Mouse (Mus musculus) lung, adult 2 months (tissue): ENCODE results near the gene Elovl3.
A peak's percentile ranks its signal among the peaks of the same experiment; 100 is the strongest.

ENCODE experiments used
- CTCF ChIP-seq: fragments of 200-500 bp; IDR thresholded peaks from 2 replicates; pipeline ENCODE4 v1.5.1; 2011; ENCODE audit warnings: mild to moderate bottlenecking, low read length, control low read depth; ENCODE audit not compliant: insufficient read depth
- POLR2A ChIP-seq: fragments of 200-500 bp; IDR thresholded peaks from 2 replicates; pipeline ENCODE4 v1.6.1; 2011; ENCODE audit warnings: low read depth, mild to moderate bottlenecking, control low read depth, low read length, borderline replicate concordance; ENCODE audit errors: extremely low read depth

DNA sequence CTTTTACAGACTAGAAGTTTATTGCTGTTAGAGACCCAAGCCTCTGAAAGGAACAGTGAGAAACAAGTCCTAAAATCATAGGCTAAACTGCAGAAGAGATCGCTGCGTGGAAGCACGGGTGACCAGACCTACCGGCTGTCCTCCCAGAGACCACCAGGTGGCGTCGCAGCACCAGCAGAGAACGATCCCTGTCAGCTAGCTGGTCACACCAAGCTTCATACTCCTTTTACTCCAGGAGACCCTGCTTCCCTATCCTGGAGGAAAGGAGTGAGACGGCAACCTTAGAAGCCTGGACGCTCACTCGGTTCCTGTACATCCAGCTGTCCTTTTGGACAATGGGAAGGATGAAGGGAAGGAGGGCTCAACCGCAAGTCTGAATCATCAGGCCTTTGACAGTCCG, 3.6 kb downstream of the Elovl3 start:
- peak; percentile 97 for TF ChIP-seq CTCF
- TF ChIP-seq POLR2A = no peak
